Mouse (Mus musculus) lung, embryonic 15.5 days (tissue): ENCODE measurements around the gene Srp9. TPM values are rescaled to one million over a fixed set of nuclear protein-coding genes. Genes with fewer than 3 reads are reported as not detected.

ENCODE experiments used
- ATAC-seq: fragments of 200-750 bp; cut with Nextera tagmentation; 2 replicates; pipeline ENCODE4 v1.8.0; 2017; ENCODE audit warnings: moderate number of reproducible peaks, borderline replicate concordance; ENCODE audit not compliant: low FRiP score, low TSS enrichment; ENCODE audit errors: extremely low read depth
- H3K27ac ChIP-seq: fragments of 300-500 bp; sonication (generic); 2 replicates; pipeline ENCODE4 v1.5.1; 2015; ENCODE audit warnings: moderate library complexity, mild to moderate bottlenecking, inconsistent platforms
- H3K27me3 ChIP-seq: fragments of 300-500 bp; sonication (generic); 2 replicates; pipeline ENCODE4 v1.6.1; 2015; ENCODE audit warnings: inconsistent platforms
- H3K36me3 ChIP-seq: fragments of 300-500 bp; sonication (generic); 2 replicates; pipeline ENCODE4 v1.6.1; 2015; ENCODE audit warnings: inconsistent platforms
- H3K4me1 ChIP-seq: fragments of 300-500 bp; sonication (generic); 2 replicates; pipeline ENCODE4 v1.6.1; 2015; ENCODE audit warnings: inconsistent platforms
- H3K4me2 ChIP-seq: fragments of 300-500 bp; sonication (generic); 2 replicates; pipeline ENCODE4 v1.6.1; 2015; ENCODE audit warnings: inconsistent platforms, mild to moderate bottlenecking, moderate library complexity
- H3K4me3 ChIP-seq: fragments of 300-500 bp; sonication (generic); 2 replicates; pipeline ENCODE4 v1.5.1; 2015; ENCODE audit warnings: mild to moderate bottlenecking, inconsistent platforms
- H3K9ac ChIP-seq: fragments of 300-500 bp; sonication (generic); 2 replicates; pipeline ENCODE4 v1.6.1; 2015; ENCODE audit warnings: inconsistent platforms
- H3K9me3 ChIP-seq: fragments of 300-500 bp; sonication (generic); 2 replicates; pipeline ENCODE4 v1.6.1; 2016; ENCODE audit warnings: inconsistent platforms
- WGBS: fragments of 180-500 bp; shearing (Covaris S2); methylation state at CpG from one replicate; pipeline ENCODE4 v1.1.7; 2015; 5-methylcytosine and 5-hydroxymethylcytosine counted together
- polyA plus RNA-seq: library from polyadenylated mRNA; unstranded; fragments of >200 nt; fragmentation: Nextera tagmentation; extraction: Ambion mirVana; gene quantifications from 2 replicates; pipeline ENCODE4 v1.2.1, GENCODE M21; 2015

Gene Srp9
- polyA plus RNA-seq, 1 experiment from 2014 or later, result 132 TPM

DNA sequence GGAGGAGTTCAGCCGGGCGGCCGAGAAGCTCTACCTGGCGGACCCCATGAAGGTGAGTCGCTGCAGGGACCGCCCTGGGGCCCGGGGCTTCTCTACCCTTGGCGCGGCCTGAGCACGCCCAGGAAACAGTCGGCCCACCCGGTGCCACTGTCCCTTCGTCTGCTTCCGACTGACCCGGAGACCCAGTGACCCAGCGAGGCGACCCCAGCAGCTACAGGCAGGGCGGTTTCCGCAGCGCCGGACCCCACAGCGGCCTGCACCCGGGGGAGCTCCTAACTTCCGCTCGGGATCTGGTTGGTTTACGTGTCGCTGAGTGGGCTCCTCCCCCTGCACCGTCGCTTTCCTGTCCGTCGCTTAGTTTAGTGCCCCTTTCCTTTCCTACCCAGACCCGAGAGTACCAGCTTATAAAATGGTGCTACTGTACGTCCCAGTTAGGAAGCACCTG lies 409 bp downstream of the Srp9 start:
- Histone ChIP-seq H3K4me2 (peak overlapping the region; percentile 65), H3K4me3 (peak overlapping the region; percentile 93), H3K27ac (peak overlapping the region; percentile 88), H3K36me3 (peaks cover 8% of the 10 kb centered on the region; the same call in 1 of the 2 replicates), H3K9me3 (no peaks in the 10 kb centered on the region), H3K27me3 (no peaks in the 10 kb centered on the region), H3K4me1 (peaks cover 10% of the 10 kb centered on the region), H3K9ac (peak overlapping the region; percentile 80)
- peak; percentile 94 for ATAC-seq
- under 1% methylated on average over 33 of the region's 33 CpGs for WGBS

DNA sequence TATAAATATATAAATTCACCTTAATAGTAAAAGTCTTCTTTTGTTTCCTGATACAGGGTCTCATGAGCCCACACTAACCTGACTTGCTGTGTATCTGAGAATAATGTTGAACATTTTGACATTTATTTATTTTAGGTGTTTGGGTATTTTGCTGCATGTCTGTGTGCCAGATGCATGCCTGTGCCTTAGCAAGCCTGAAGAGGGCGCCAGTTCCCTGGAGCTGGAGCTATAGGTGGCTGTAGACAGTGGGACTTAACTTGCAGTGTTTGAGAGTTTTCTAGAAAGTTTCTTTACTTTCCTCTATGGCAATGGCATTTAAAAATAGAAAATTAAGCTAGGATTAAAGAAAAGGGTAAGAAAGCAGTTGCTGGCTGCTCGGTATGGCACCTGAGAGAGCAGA lies 6.3 kb downstream of the Srp9 start:
- peaks cover 5% of the 10 kb centered on the region for H3K4me1 ChIP-seq
- ATAC-seq, result no peak
- no peak overlapping the region for H3K4me2 ChIP-seq
- no peak overlapping the region for H3K4me3 ChIP-seq
- WGBS, result 54% methylated on average over 2 of the region's 2 CpGs
- no peaks in the 10 kb centered on the region for H3K27me3 ChIP-seq
- no peak overlapping the region for H3K9ac ChIP-seq
- no peak overlapping the region for H3K27ac ChIP-seq
- peaks cover 24% of the 10 kb centered on the region for H3K36me3 ChIP-seq
- H3K9me3 ChIP-seq, result no peaks in the 10 kb centered on the region

DNA sequence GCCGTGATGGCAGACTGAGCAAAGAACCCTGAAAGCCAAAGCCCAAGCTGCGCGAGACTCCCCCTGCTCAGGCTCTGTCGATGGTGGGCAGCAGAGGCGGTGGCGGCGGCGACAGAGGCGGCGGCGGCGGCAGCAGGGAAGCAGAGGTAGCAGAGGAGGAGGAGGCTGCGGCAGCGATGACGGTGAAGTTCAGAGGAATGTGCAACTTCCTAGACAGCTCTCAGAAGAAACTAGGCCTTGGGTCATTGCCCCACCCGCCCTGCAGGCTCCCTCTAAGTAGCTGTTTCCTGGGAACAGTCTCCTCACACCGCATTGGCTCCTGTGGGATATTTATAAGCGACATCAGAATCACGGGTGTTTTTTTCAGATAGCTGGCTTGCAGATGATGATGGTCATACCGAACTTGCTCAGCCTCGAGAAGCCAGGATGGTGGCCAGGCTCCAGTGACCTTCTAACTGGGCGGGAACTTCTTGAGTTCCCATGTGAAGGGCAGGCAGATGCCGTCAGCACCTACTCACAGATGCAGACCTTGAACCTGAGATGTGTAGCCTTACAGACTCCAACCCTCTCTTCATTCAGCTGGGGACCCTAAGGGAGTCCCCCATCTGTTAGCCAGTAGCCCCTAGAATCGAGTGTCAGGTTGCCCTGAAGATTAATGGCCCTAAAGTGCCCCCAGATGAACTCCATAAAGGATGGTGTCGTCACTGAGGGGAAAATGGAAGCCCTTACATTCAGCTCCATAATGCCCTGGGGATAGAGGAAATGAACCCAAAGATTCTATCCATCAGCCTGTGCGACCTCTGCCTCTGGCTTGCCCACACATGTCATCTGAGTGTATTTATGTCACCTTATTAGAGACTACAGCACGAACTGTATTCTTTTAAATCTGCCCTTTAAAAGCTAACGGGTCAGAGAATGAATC lies 12.9 kb downstream of the Srp9 start:
- Histone ChIP-seq H3K9me3 (no peaks in the 10 kb centered on the region), H3K27ac (no peak overlapping the region), H3K27me3 (no peaks in the 10 kb centered on the region), H3K9ac (no peak overlapping the region), H3K4me3 (no peak overlapping the region), H3K36me3 (peaks cover 6% of the 10 kb centered on the region; the same call in 1 of the 2 replicates), H3K4me1 (0 out of 2 replicates have a peak, but pooled peaks cover 5% of the 10 kb centered on the region), H3K4me2 (no peak overlapping the region)
- no peak for ATAC-seq
- WGBS, result 38% methylated on average over 28 of the region's 28 CpGs

DNA sequence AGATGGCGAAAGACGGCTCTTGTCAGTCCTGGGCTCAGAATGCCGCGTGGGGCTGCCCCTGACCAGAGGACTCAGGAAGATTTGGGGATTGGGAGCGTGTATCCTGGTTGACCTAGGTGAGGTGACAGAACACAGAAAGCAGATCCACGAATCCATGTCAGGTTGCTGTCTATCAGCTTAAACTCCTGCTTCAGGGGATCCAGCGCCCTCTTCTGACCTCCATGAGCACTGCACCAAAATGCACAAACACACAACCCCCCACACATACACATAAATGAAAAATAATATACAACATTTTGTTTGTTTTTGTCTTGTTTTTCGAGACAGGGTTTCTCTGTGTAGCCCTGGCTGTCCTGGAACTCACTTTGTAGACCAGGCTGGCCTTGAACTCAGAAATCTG lies 13.6 kb downstream of the Srp9 start:
- H3K36me3 ChIP-seq, result no peaks in the 10 kb centered on the region
- H3K9ac ChIP-seq, result no peak overlapping the region
- no peaks in the 10 kb centered on the region for H3K27me3 ChIP-seq
- H3K9me3 ChIP-seq, result no peaks in the 10 kb centered on the region
- 65% methylated on average over 8 of the region's 8 CpGs for WGBS
- 0 out of 2 replicates have a peak, but pooled peaks cover 5% of the 10 kb centered on the region for H3K4me1 ChIP-seq
- H3K4me2 ChIP-seq, result no peak overlapping the region
- H3K4me3 ChIP-seq, result no peak overlapping the region
- ATAC-seq, result no peak
- H3K27ac ChIP-seq, result no peak overlapping the region

DNA sequence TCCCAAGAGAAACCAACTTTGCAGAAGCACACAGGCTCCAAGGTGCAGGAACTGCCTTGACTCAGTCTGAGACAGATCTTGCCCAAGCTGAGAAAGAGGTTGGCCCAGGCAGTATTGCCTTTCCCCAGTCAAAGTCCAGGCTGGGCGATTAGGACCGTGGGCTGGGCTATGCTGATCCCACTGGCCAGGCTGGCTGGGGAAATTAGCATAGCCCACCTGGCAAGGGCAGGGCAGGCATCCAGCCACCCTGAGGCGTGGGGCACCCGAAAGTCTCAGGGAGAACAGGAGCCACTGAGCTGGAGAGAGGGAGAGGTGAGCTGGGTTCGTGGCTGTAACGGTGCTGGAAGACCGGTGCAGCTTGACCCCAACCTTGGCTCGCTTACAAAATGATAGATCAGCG lies 15.4 kb downstream of the Srp9 start:
- peak overlapping the region; percentile 19; the same call in 1 of the 2 replicates for H3K4me2 ChIP-seq
- H3K27ac ChIP-seq, result no peak overlapping the region
- H3K27me3 ChIP-seq, result no peaks in the 10 kb centered on the region
- no peaks in the 10 kb centered on the region for H3K36me3 ChIP-seq
- no peak overlapping the region for H3K4me3 ChIP-seq
- H3K4me1 ChIP-seq, result 0 out of 2 replicates have a peak, but pooled peaks cover 5% of the 10 kb centered on the region
- 30% methylated on average over 9 of the region's 9 CpGs for WGBS
- H3K9me3 ChIP-seq, result no peaks in the 10 kb centered on the region
- ATAC-seq, result peak; percentile 47; the same call in 1 of the 2 replicates
- H3K9ac ChIP-seq, result no peak overlapping the region

DNA sequence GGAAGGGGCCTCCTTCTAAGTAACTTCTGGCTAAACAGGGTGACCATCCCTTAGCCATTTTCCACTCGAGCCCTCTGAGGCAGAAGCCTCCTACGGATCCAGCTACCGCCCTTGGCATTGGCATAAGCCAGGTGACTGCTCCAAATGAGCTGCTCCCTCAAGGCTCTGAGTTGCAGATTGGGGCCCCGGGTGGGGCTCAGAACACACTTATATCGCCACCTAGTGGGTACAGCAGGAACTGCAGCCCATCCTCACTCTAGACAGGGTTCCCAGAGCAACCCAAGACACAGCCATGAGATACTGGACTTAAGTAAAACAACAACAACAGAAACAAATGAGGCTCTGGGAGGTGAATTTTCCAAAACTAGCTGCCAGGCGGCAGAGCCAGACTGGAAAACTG lies 15.8 kb downstream of the Srp9 start:
- peak; percentile 51; the same call in 1 of the 2 replicates for ATAC-seq

DNA sequence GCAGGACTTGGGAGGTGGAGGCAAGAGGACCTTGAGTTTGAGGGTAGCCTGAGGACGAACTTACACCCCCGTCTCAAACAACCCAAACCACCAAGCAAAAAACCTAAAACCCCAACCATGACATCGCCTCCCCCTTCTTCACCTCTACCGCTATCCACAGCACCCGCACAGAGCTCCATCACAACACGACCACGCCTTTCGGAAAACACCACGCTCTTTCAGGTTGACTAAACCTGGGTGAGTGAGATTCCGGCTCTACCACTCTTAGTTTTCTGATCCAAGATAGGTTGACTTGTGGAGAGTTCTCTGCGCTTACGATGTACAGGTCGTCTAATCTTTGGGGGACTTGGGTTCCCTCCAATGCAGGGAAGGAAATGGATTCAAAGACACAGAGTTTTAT lies 18.2 kb downstream of the Srp9 start:
- no peak overlapping the region for H3K27ac ChIP-seq
- H3K4me2 ChIP-seq, result no peak overlapping the region
- no peaks in the 10 kb centered on the region for H3K9me3 ChIP-seq
- no peaks in the 10 kb centered on the region for H3K36me3 ChIP-seq
- 90% methylated on average over 13 of the region's 13 CpGs for WGBS
- no peak for ATAC-seq
- H3K27me3 ChIP-seq, result no peaks in the 10 kb centered on the region
- no peak overlapping the region for H3K9ac ChIP-seq
- H3K4me3 ChIP-seq, result no peak overlapping the region
- 0 out of 2 replicates have a peak, but pooled peaks cover 5% of the 10 kb centered on the region for H3K4me1 ChIP-seq

More for the DNA sequence above, 15.8 kb downstream of the Srp9 start:
- Histone ChIP-seq H3K4me2 (peak overlapping the region; percentile 19; the same call in 1 of the 2 replicates), H3K27me3 (no peaks in the 10 kb centered on the region), H3K4me3 (no peak overlapping the region), H3K36me3 (no peaks in the 10 kb centered on the region), H3K4me1 (0 out of 2 replicates have a peak, but pooled peaks cover 5% of the 10 kb centered on the region), H3K9ac (no peak overlapping the region), H3K9me3 (no peaks in the 10 kb centered on the region), H3K27ac (no peak overlapping the region)
- under 1% methylated on average over 6 of the region's 6 CpGs for WGBS

DNA sequence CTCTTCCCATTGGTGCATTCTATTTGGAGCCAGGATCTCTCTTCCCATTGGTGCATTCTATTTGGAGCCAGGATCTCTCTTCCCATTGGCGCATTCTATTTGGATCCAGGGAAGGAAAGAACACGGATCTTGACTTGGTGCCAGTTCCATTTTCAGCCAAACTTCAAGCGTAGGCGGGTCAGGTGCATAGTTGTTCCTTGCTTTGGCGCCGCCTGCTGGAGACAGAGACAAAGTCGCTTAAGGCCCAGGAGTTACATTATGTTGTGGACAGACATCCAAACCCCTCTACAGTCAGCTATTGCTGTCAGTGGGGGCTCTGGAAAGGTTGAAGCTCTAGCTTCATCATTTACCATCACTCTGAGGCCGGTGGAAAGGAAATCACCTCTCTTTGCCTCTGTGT lies 18.8 kb downstream of the Srp9 start:
- H3K36me3 ChIP-seq, result no peaks in the 10 kb centered on the region
- 0 out of 2 replicates have a peak, but pooled peaks cover 5% of the 10 kb centered on the region for H3K4me1 ChIP-seq
- no peaks in the 10 kb centered on the region for H3K9me3 ChIP-seq
- no peak for ATAC-seq
- H3K4me3 ChIP-seq, result no peak overlapping the region
- no peak overlapping the region for H3K9ac ChIP-seq
- 73% methylated on average over 8 of the region's 8 CpGs for WGBS
- no peak overlapping the region for H3K27ac ChIP-seq
- H3K4me2 ChIP-seq, result no peak overlapping the region
- no peaks in the 10 kb centered on the region for H3K27me3 ChIP-seq

DNA sequence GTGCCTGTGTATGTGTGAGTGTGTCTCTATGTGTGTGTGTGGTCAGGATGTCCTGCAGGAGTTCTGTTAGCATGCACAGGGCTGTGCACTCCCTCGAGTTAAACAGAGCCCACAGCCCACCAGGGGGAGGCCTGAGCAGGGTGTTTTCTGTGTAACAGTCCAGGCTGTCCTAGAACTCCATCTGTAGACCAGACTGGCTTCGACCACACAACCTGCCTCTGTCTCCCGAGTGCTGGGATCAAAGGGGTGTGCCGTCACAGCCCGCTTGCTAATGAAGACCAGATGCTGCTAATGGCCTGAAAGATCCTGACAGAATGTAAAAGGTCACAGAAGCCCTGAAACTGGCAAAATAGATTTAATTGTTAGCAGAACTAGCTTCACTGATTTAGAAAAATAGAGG lies 21.0 kb downstream of the Srp9 start:
- Histone ChIP-seq H3K4me3 (no peak overlapping the region), H3K4me2 (no peak overlapping the region), H3K36me3 (no peaks in the 10 kb centered on the region), H3K27ac (no peak overlapping the region), H3K4me1 (no peaks in the 10 kb centered on the region), H3K9me3 (no peaks in the 10 kb centered on the region), H3K27me3 (no peaks in the 10 kb centered on the region), H3K9ac (no peak overlapping the region)
- no peak for ATAC-seq
- WGBS, result 43% methylated on average over 5 of the region's 5 CpGs

DNA sequence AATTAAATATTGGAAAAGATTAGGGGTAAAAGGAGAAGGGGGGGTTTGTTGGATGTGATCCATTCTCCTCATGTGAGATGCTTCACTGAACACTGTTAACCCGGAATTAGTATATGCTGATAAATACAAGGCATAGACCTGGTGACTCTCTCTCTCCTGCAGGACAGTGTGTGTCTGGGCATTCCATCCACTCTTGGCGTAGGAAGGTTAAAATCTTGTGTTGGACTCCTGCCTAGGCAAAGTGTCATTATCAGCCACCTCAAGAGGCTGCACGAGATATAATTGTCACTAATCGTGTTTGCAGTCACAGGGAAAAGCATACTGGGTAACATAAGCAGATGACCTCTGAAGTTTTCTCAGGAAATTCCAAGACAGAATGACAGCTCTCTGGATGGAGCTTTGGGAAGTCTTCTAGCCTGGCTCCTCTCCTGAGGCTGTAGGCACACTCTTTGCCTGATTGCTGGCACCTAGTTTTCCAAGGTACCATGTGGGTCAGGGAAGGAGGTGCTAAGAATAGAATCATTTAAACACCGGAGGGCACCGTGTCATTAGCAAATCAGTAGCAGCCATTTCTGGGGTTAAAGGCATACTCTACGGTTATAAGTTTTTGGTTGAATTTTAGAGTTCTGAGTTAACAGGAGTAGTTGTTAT lies 24.5 kb downstream of the Srp9 start:
- Histone ChIP-seq H3K4me2 (no peak overlapping the region), H3K4me3 (no peak overlapping the region), H3K27me3 (no peaks in the 10 kb centered on the region), H3K9me3 (no peaks in the 10 kb centered on the region), H3K9ac (no peak overlapping the region), H3K27ac (no peak overlapping the region), H3K36me3 (no peaks in the 10 kb centered on the region), H3K4me1 (no peaks in the 10 kb centered on the region)
- 54% methylated on average over 7 of the region's 7 CpGs for WGBS
- no peak for ATAC-seq

DNA sequence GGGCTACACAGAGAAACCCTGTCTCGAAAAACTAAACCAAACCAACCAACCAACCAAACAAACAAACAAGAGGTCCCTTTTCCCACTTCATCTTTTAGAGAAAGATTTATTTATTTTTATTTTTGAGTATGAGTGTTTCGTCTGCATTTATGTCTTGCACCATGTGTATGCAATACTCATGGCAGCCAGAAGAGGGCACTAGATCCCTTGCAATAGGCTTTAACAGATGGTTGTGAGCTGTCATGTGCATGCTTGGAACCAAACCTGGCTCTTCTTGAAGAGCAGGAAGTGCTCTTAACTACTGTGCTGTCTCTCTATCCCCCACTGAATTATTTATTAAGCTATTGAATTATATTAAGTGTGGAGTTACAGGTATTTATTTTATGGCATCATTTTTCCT lies 25.4 kb downstream of the Srp9 start:
- H3K27me3 ChIP-seq, result no peaks in the 10 kb centered on the region
- no peak overlapping the region for H3K4me3 ChIP-seq
- no peak overlapping the region for H3K9ac ChIP-seq
- H3K36me3 ChIP-seq, result no peaks in the 10 kb centered on the region
- no peak overlapping the region for H3K27ac ChIP-seq
- WGBS, result 92% methylated on average over 2 of the region's 2 CpGs
- H3K4me2 ChIP-seq, result no peak overlapping the region
- no peaks in the 10 kb centered on the region for H3K9me3 ChIP-seq
- H3K4me1 ChIP-seq, result no peaks in the 10 kb centered on the region
- no peak for ATAC-seq

DNA sequence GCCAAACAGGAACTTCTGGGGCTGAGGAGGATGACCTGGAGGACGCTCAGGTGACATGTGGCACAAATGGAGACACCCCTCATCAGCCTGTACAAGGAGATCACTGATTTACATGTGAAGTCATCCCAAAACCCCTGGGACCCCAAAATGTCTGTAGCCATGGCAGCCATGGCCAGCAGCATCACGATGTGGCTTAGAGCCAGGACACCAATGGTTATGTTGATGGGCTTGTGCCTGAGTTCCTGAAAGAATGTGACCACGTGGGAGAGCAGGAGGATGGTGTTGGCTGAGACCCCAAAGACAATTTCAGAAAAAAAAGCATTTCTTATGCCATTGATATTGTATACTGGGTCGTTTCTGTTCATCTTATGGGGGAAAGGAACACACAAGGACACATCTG lies 33.2 kb downstream of the Srp9 start:
- Histone ChIP-seq H3K4me3 (no peak overlapping the region), H3K9ac (no peak overlapping the region), H3K4me2 (no peak overlapping the region), H3K36me3 (no peaks in the 10 kb centered on the region), H3K27me3 (no peaks in the 10 kb centered on the region), H3K27ac (no peak overlapping the region), H3K4me1 (no peaks in the 10 kb centered on the region), H3K9me3 (no peaks in the 10 kb centered on the region)
- ATAC-seq, result no peak
- 56% methylated on average over 4 of the region's 4 CpGs for WGBS
